Mouse (Mus musculus) megakaryocyte-erythroid progenitor cell, adult 5-6 weeks (primary cell): ENCODE data around the gene Cep112. TPM values are rescaled to one million over a fixed set of nuclear protein-coding genes. Genes with fewer than 3 reads are reported as not detected.

Experiments
- ATAC-seq: replicated peaks from 2 replicates; pipeline ENCODE4 v1.8.0; 2016; ENCODE audit warnings: mild to moderate bottlenecking, inconsistent platforms; ENCODE audit not compliant: severe bottlenecking, poor library complexity, low FRiP score, low TSS enrichment
- total RNA-seq, 2 experiments: library from RNA; stranded (forward) in 1 of 2; stranded (reverse) in 1 of 2; fragments of 200-1000, 215-1000 nt in 1 of 2; fragments of >200 nt in 1 of 2; fragmentation: Nextera tagmentation in 1 of 2; gene quantifications; 2 replicates each; pipeline ENCODE4 v1.2.3; 2014 to 2017

Cep112 gene
- total RNA-seq, 2 experiments from 2014 or later = 0.11 TPM; not detected in 1

DNA sequence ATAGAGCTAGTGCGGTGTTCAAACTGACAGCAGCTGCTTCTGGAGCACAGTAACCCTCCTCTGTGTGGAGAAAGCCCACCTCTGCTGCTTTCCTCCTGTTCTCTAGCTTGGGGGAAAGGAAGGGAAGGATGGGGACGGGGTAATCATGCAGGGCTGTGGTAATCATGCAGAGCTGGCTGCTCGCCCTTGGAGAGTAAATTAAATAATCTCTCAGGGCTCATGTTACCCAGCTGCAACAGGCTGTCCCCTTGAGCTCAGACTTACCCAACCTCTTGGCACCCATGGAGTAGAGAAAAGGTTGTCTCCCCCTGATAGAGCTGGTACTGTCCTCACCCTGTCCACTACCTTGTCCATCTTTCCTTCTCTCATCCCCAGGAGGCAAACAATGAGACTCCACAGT, 345.1 kb downstream of the Cep112 start:
- ATAC-seq = no peak

DNA sequence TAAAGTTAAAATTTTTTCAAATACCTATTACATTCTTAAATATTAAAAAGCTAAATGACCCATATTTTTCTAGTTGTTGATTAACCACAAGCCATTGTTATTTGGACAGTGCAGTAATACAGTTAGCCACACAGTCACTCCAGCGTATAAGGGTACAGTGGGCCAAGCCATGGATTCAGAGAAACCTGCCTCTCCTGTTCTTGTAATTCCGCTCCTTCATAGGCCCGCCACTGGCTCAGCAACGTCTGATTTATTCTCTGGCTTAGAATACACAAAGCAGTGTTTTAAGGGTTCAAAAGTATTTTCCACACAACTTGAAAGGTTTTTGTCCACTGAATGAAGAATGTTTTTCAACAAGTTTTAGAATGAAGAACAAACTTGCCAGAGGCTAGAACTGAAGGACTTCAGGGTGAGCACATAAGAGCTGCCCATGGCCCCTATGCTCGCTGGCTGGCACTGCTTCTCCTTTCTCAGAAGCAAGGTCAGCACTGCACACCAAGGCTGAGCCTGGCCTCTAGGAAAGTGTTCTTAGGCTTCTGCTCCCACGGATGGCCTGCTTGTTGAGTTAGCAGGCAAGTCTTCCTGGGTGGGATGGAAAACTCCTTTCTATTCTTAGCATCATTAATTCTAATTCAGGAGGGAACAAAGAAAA, 349.2 kb downstream of the Cep112 start:
- no peak for ATAC-seq

DNA sequence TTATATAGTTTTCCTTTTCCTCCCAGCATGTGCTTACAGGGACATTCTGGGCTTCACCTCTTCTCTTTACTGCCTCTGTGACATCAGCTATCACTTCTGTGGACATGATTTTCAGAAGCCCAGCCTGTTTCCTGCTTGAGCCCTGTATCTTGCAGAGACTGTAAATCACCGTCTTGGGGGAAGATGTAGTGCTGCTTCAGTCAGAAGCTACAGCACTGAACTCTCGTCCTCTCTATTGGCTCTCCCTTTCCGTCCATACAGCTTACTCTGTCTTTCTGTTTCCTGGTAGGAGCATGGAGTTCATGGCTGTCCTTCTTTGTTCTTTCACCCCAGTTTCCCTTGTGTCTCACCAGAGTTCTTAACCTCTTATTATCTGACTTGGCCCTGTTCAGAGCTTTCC, 352.2 kb downstream of the Cep112 start:
- ATAC-seq = no peak

DNA sequence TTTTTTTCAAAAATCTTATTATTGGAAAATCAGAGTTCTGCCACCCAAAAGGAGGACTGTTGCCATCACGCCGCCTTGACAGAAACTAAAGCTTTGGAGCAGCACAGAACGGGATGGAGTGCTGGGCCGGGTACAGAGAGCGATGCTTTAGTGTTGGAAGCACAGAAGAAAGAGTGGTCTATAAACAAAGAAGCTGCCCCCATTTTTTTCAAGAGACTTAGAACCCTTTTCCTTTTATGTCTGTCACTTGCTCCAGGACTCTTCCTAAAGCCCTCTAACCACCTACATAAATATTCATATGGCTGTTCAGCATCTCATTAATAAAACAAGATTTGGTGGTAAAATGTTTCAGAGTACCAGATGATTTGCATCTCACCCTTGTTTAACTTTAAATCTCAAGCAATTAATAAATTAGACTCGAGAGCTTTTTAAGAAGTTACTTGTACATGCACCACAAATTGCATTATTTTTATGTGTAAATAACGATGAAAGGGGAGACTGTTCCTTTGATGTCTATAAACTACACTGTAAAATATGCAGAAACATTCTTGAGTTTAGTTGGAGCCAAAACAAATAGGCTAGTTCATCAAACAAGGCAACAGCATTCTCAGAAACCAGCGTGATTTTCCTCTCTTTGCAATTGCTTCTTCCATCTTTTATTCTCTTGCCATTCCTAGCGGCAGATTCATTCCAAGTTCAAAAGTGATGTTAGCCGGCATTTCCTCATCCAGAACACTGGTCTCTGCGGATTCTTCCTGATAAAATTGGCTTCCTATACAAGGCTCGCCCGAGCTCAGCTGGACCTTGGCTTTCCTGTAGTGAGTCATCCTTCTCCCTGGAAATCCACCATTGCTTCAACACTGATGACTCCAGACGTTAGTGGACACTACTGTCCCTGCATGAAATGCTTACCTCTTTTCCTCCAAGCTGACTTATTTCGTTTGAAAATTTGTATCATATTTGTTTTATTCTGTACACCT, 355.6 kb downstream of the Cep112 start:
- no peak for ATAC-seq

DNA sequence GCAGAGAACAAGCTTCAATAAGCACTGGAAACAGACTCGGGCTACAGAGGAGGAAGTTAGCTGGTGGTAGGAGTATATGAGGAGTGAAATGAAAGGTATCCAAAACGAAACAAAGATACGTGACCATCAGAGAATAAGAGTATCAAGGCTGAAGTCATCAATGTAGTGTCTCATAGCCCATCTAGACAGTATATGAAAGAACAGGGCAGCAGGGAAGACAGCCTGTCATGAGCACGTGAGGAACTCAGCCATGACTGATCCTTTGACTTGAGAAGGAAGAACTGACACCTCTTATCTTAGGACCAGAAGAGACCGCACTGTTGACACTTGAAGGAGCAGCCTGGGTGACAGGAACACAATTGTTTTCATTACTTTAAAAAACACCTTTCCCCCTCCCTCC, 373.4 kb downstream of the Cep112 start:
- ATAC-seq = no peak

DNA sequence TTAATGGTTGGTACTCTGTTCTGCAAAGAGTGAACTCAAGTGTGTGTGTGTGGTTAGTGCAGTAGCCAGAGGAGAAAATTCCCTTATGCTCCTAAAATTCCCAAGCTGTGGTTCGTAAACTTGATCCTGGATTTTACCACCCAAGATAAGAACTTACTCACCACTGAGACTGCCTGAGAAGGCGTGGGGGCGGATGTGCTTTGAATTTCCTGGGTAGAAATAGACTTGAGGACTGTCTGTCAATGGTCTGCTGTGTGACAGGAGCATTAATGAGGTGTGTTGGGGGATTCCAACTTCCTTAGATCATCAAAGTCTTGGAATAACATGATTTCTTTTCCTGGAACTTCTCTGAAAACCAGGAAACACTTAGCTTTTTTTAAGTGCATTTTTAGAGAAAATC, 374.7 kb downstream of the Cep112 start:
- ATAC-seq = no peak

DNA sequence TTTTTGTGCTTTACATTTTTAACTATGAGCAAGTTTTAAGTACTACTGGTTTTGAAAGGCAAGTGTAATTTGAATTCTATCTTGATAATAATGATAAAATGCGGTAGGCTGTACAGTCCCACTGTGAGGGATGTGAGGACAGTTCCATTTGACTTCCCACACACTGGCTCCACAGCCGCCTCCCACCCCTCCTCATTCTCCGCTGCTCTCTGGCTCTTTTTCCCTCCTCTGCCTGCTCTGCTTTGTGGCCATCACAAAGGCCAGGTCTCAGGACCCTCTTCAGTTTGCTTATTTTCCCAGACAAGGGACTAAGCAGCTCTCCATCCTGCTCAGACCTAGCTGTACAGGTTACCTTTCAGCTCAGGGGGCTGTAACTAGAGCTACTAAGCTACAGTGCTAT, 379.0 kb downstream of the Cep112 start:
- no peak for ATAC-seq

DNA sequence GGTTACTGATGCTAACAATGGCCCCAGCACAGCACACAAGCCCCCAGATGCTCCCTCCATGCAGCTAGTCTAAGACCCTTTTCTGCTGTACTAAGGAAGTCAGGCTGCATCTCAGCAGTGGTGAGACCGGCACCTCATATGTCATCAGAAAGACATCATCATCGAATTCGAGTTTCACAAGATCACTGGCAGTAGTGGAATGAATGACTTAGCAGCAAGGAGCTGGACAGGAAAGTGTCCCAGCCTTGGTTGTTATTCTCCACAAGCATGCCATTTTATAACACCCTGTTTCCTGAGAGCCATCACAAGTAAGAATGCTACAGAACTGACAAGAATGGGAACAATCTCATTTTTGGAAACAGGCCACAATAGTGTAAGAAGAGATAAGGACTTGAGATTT, 381.0 kb downstream of the Cep112 start:
- ATAC-seq = no peak

DNA sequence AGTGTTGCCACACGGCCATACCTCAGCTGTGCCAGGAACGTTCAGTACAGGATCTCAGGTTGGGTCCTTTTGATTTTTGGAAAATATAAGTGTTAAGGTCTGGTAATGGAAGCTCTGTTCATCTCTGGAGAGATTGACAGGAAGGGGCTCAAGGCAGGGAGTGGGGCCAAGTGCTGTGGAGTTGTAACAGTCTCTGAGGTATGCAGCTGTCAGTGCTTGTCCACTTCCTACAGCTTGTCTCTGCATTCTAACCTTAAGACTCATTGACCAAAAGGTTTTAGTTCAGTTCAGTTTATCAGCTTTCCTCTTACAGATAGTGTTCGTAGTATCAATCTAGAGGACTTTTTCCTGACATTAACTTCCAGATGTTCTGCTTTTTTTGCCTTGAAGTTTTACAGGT, 384.6 kb downstream of the Cep112 start:
- ATAC-seq = no peak

DNA sequence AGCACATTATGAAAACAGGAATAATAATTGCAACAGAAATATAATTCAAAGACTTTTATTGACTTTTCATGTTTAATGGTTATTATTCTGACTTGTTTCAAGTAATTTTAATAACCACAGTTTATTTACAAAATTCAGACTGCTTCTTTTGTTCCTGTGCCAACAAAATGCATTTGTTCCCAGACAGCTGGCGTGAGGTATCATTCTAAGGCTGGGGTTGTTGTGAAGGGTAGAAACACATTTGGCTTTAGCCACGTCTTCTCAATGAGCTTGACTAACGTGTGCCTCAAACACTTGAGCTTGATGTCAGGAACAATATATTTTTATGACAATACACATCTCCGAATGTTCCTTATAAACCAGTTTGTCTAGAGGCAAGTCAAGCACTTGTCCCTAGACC, 396.8 kb downstream of the Cep112 start:
- ATAC-seq = no peak

DNA sequence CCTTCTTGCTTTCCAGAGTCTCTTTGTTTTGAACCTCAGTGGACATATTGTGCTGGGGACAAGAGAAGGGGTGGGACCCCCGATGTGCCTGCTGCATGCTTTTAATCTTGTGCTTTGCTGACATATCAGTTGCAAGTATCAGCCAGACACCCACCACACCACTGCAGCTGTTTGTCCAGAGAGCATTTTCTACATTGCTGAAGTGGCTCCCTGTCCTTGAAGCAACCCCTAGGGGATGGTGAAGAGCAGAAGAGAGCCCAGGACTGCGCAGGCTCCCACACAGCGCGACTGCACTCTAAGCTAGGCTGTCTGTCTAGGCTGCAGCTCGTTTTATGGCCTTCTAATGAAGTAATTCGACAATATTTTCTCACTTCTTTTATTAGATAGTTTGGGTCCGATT, 397.3 kb downstream of the Cep112 start:
- ATAC-seq = no peak

DNA sequence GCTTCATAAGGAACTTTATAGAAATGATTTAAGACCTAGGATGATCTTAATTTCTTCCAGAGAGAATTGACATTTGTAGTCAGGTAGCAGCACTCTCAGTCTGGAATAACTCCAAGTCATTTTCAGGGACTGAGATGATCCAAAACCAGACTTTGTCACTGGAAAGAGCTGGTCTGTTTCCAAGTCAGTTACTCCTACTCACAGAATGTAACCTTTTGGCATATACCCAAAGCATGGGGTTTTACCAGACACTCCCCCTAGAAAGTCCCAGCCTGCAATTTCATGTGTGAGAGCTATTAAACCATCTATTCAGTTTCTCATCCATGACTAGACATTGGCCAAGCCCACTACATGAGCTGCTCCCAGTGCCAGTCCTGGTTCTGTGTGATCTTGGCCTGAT, 402.3 kb downstream of the Cep112 start:
- ATAC-seq = no peak

DNA sequence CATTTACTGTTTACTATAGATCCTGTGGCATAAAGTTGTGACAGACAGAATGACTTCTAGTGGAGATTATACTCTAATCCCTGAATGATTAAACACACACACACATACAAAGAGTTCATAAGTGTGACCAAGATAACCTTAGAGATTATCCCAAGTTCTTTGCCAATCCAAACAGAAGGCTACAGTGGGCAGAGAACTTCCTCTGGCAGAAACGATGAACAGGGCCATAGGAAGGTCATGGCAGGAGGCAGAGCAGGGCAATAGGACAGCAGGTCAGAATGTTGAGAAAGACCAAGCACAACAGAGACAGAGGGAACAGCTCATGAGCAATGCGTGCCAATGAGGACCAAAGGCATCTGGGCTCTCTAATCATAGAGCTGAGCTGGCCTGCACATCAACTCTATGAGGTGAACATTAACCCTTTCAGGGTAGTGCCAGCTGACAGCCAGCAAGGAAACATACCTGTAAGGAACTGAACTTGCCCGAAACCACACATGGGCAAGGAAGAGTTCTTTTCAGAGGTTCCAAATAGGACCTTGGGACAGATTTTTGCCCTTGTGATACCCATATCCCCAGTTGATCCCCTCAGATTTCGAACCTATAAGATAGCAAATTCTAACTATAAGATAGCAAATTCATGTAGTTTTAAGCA, 403.5 kb downstream of the Cep112 start:
- no peak for ATAC-seq

DNA sequence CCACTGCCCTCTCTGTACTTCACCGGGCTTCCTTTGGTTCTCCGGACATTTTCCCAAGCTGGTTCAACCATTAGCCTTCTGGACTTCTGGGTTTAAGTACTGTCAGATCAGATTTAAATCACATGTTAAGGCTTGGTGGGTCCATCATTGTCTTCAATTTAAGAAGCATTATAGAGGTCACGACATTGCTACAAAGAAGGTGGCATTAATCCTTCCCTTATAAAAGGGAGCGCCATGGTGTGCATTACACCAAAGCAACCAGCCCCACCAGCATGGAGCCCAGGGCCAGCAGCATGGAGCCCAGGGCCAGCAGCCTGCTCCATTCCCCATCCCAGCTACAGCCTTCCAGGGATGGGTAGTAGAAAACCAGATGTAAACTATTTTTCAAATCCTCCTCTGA, 411.7 kb downstream of the Cep112 start:
- ATAC-seq = no peak

DNA sequence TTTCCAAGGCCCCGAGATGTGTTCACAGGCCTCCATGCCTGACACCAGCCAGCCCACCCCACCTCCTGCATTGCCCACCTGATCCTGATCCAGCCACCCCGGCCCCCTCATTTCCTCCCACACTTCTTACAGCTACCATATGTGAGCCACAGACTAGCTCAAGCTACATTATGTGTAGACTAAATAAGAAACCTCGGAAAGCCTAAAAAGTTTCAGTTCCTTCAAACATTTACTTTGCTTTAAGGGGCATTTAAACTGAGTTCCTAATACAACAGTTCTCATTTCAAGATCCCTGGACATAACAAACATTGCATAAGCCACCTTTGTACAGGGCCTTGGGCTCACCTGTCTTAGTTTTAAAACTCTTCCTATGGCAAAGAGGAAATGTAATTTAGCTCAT, 415.2 kb downstream of the Cep112 start:
- no peak for ATAC-seq

DNA sequence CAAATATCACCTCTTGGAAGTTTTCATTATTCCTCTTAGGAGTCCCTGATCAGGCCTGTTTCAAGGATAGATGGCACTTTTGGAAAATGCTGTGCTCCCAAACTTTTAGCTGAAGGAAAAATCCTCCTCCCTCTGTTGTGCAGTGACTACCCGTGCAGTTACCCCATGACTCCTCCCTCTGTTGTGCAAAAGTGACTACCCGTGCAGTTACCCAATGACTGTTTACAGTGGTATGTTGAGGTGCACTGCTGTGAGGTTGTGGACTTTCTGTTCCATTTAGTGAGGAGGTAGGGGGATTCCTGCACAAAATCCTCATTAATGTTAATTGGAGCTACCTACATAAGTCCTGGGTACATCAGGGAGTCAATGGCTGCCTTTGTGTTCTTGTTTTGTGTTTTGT, 417.8 kb downstream of the Cep112 start:
- no peak for ATAC-seq

DNA sequence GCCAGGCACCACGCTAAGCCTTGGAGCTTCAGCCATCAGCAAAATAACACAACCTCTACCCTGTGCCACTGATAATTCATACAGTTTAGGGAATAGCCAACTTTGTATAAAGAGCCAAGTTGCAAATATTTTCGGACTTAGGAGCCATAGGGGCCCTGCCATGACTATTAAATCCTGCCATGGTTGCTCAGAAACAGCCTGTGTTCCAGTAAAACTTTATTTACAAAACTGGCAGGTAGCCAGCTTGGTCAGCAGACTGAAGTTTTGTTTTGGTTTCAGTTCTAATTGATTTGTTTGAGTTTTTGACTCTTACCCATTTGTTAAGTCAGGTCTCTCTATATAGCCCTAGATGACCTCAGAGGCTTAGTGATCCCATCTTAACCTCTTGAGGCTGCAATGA, 421.0 kb downstream of the Cep112 start:
- ATAC-seq = no peak

DNA sequence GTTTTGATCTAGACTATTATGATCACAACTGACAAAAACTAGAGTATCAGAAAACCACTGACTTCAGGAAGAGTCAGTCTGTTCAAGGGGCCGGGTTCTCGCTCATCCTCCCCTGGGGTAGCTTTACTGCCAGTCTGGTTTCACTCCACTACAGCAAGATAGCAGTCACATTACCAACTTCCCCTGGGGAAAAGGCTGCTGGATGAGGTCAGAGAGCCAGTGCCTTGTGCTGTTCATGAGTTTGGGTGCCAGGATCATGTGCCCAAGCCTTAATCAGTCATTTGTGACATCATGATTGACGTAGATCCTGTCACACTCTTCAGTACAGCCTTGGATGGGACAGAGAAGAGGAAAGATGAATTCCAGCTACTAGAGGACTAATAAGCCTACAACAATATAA, 421.5 kb downstream of the Cep112 start:
- no peak for ATAC-seq

DNA sequence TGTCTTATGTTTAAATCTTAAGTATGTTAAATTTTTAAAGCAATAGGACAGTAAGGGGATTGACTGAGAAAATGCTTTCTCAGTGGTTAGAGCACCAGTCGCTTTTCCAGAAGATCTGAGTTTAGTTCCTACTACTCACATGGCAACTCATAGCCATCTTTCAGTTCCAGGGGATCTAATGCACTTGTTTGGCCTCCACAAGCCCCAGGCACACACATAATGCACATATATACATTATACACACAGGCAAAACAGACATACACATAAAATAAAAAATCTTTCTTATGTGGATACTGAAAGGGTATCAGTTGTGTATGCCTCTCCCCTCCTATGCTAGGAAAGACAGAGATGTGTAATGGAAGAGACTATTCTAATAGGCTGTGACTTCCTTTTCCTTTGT, 426.8 kb downstream of the Cep112 start:
- ATAC-seq = no peak

DNA sequence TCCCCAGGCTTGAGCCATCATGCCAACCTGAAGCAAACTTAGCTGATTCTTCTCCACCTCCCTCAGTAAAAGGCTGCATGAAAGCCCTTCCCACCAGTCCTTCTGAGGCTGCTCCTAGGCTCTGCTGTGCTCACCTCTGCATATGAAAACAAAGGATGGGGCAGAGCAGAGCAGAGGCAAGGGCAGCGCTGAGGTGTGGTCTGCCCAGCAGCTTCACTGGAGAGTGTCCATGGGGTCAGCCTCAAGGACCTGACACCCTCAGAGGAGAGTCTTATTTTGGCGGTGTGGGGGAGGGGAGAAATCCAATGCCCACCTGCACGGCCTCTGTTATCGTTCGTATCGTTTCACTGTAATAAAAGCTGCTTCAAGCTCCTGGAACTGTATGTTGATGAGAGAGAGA, 432.3 kb downstream of the Cep112 start:
- no peak for ATAC-seq
